Mouse (Mus musculus) spleen, adult 2 months (tissue): ENCODE data around the gene Tmem97. TPM values are rescaled to one million over a fixed set of nuclear protein-coding genes. Genes with fewer than 3 reads are reported as not detected.
A peak's percentile ranks its signal among the peaks of the same experiment; 100 is the strongest.
"Not testable (repeated sequence)": the region's sequence is repeated elsewhere in the genome, so short reads cannot be mapped to it uniquely, and the experiment has no call there.

ENCODE experiments used
- DNase-seq, 2 experiments: peaks; one replicate each; pipeline versions ENCODE4 v3.0.0 to v3.0.0-alpha.2; 2012 to 2021; ENCODE audit warnings: low spot score in 2 of 2, low read depth in 1 of 2
- H3K27ac ChIP-seq: fragments of 200-500 bp; 2 replicates; pipeline ENCODE4 v1.5.1; 2012; ENCODE audit warnings: low read length, inconsistent platforms; ENCODE audit not compliant: insufficient read depth
- H3K27me3 ChIP-seq: fragments of 200-500 bp; 2 replicates; pipeline ENCODE4 v1.6.1; 2012; ENCODE audit warnings: mild to moderate bottlenecking, moderate library complexity, low read length, inconsistent platforms; ENCODE audit not compliant: control insufficient read depth, insufficient read depth
- H3K36me3 ChIP-seq: fragments of 200-500 bp; 2 replicates; pipeline ENCODE4 v1.6.1; 2012; ENCODE audit warnings: mild to moderate bottlenecking, low read length, inconsistent platforms; ENCODE audit not compliant: control insufficient read depth, insufficient read depth
- H3K4me1 ChIP-seq: fragments of 200-500 bp; 2 replicates; pipeline ENCODE4 v1.6.1; 2011; ENCODE audit warnings: inconsistent platforms; ENCODE audit not compliant: control insufficient read depth, insufficient read depth, insufficient read length
- H3K4me3 ChIP-seq: fragments of 200-500 bp; 2 replicates; pipeline ENCODE4 v1.5.1; 2011; ENCODE audit warnings: mild to moderate bottlenecking, inconsistent platforms; ENCODE audit not compliant: insufficient read depth, insufficient read length; ENCODE audit errors: extremely low read depth
- CTCF ChIP-seq: fragments of 200-500 bp; IDR thresholded peaks from 2 replicates; pipeline ENCODE4 v1.5.1; 2011; ENCODE audit warnings: mild to moderate bottlenecking, inconsistent platforms; ENCODE audit not compliant: insufficient read depth, insufficient read length, insufficient replicate concordance; ENCODE audit errors: extremely low read depth
- POLR2A ChIP-seq: fragments of 200-500 bp; IDR thresholded peaks from 2 replicates; pipeline ENCODE4 v1.6.1; 2011; ENCODE audit warnings: low read depth, low read length, inconsistent platforms
- WGBS: fragments of 180-500 bp; shearing (Covaris S2); methylation state at CpG from one replicate; pipeline ENCODE4 v1.1.7; 2018; 5-methylcytosine and 5-hydroxymethylcytosine counted together
- polyA plus RNA-seq: library from polyadenylated mRNA; depleted of rRNA; stranded (reverse); fragments of >200 nt; gene quantifications from 2 replicates; pipeline ENCODE4 v1.2.3, GENCODE M21; 2012

The Tmem97 gene
- polyA plus RNA-seq, 1 experiment = 15.6 TPM

DNA sequence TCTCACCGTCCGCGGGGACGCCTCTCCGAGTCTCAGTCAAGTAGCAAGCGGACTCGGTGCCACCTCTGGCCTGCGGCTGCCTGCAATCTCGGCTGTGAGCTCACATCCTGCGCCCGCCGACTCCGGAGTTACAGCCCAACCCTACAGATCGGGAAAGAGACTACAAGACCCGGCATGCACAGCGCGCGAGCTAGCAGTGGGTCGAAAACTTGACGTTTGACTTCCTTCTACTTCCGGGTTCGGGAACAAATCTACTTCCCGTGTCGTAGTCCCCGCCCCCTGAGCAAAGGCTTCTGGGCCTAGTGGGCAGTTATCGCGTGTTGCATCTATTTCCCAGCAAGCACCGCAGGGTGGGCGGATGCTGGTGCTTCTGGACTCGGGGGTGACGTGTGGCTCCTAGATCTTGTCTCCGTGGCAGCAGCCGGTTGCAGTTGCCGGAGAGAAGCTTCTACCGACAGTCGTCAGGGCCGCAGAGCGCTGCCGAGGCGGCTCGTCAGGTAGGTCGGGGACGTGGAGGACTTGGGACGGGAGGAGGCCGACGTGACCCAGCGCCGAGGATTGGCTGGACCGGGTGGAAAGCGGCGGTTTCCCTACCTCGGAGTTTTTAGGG lies 14.4 kb downstream of the Tmem97 start, which contains the start of the genes Tnfaip1 and Ift20:
Gene Tnfaip1, minus strand, starts transcription at position 253 of the 610 bp plus-strand sequence.
Gene Ift20, plus strand, starts transcription at position 282 of the 610 bp plus-strand sequence.
- TF ChIP-seq CTCF = no peak
- peak; percentile 69 for TF ChIP-seq POLR2A
- H3K27me3 ChIP-seq = no peaks in the 10 kb centered on the region
- peak within 1 kb of the TSS; percentile 87 for H3K4me3 ChIP-seq
- under 1% methylated on average over 52 of the region's 52 CpGs for WGBS
- H3K36me3 ChIP-seq = peaks cover 13% of the 10 kb centered on the region
- peak within 1 kb of the TSS; percentile 84 for H3K27ac ChIP-seq
- DNase-seq = peak; percentile 99
- no peaks in the 10 kb centered on the region; the same call in 1 of the 2 replicates for H3K4me1 ChIP-seq

DNA sequence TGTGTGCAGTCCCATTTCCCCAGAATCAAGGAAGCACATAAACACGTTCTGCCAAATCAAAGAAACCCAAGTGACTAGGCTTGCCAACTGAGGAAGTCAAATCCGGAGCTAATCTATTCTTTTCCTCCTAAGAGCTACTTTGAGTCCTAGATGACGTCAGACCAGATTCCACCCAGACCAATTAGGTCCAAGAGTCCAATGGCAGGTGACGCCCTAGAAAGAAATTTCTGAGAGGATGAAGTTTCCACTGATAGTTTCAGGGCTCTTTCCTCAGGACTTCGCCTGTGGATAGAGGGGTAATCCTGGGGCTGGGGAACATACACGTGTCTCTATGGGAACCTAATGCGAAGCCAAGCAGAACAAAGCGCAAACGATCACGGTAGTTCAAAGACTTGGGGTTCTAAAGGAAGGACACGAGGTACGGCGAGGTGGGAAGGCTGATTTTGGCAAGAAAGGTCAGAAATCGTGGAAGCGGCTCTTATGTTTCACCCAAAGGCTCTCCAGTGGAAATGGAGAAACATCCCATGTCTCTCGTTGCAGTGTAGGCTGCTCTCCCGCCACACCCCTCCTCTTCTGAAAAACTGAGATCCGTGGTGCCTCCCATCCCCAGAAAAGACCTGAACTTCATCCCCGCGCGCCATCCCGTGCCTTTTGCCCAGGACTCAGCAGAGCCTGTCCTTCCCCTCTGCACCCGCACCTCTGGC lies 15.0 kb downstream of the Tmem97 start:
- H3K4me1 ChIP-seq = no peaks in the 10 kb centered on the region; the same call in 1 of the 2 replicates
- DNase-seq = no peak
- TF ChIP-seq POLR2A (no peak), CTCF (no peak)
- H3K27me3 ChIP-seq = no peaks in the 10 kb centered on the region
- peaks cover 8% of the 10 kb centered on the region for H3K36me3 ChIP-seq
- WGBS = 2% methylated on average over 23 of the region's 23 CpGs
- peak overlapping the region; percentile 81 for H3K4me3 ChIP-seq
- peak overlapping the region; percentile 84 for H3K27ac ChIP-seq

DNA sequence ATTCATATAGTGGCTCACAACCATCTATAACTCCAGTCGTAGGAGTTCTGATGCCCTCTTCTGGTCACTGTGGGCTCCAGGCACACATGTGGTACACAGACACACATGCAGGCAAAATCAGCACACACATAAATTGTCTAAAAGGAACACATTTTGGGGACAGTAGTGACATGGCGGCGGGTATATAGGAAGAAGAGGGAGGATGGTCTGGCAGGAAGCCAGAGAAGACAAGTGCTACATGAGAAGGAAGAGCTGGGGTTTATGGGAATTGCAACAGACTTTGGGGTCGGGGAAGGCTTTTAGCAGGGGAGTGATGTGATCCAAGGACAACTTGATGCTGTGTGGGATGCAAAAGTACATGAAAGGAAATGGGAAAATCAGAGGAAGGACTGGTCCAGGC lies 16.1 kb downstream of the Tmem97 start:
- 85% methylated on average over 4 of the region's 4 CpGs for WGBS
- TF ChIP-seq POLR2A (no peak), CTCF (no peak)
- H3K4me1 ChIP-seq = no peaks in the 10 kb centered on the region; the same call in 1 of the 2 replicates
- no peak overlapping the region for H3K27ac ChIP-seq
- peaks cover 4% of the 10 kb centered on the region for H3K36me3 ChIP-seq
- H3K4me3 ChIP-seq = no peak overlapping the region
- no peak for DNase-seq
- H3K27me3 ChIP-seq = no peaks in the 10 kb centered on the region

DNA sequence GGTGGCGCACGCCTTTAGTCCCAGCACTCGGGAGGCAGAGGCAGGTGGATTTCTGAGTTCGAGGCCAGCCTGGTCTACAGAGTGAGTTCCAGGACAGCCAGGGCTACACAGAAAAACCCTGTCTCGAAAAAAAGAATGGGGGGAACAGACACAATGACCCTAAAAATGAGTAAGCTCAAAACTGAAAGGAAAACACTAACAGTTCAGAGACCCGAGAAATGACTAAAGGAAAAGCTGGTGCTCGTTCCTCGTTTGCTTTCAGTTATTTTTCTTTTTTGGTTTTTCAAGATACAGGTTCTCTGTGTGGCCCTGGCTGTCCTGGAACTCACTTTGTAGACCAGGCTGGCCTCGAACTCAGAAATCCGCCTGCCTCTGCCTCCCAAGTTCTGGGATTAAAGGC lies 19.1 kb downstream of the Tmem97 start:
- DNase-seq, H3K4me3 ChIP-seq, H3K4me1 ChIP-seq, H3K27me3 ChIP-seq: not testable (repeated sequence)
- Histone ChIP-seq H3K27ac (0 out of 2 replicates have a peak overlapping the region, but pooled peaks have one; percentile 12), H3K36me3 (peaks cover 16% of the 10 kb centered on the region)
- 82% methylated on average over 10 of the region's 10 CpGs for WGBS

DNA sequence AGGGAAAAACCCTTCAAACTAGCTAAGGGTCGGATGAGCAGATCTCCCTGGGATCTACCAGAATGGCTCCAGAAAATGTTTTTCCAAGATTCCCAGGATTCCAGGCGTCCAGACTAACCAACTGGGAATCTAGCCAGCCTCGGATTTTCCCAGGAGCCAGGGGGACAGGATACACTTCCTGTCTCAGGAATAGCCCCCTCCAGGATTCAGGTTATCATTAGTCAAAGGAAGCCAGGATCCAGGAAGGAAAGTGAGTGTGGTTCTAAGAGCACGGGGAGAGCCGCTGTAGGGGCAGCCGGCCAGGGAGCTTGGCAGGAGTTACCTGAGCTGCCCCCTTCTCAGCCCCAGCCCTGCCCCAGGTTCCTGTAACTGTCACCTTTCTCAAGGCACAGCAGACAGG lies 19.5 kb downstream of the Tmem97 start:
- Histone ChIP-seq H3K36me3 (peaks cover 17% of the 10 kb centered on the region), H3K27me3 (no peaks in the 10 kb centered on the region), H3K4me1 (no peaks in the 10 kb centered on the region; the same call in 1 of the 2 replicates), H3K4me3 (no peak overlapping the region), H3K27ac (0 out of 2 replicates have a peak overlapping the region, but pooled peaks have one; percentile 12)
- DNase-seq = no peak
- TF ChIP-seq POLR2A (no peak), CTCF (no peak)
- 83% methylated on average over 6 of the region's 6 CpGs for WGBS

DNA sequence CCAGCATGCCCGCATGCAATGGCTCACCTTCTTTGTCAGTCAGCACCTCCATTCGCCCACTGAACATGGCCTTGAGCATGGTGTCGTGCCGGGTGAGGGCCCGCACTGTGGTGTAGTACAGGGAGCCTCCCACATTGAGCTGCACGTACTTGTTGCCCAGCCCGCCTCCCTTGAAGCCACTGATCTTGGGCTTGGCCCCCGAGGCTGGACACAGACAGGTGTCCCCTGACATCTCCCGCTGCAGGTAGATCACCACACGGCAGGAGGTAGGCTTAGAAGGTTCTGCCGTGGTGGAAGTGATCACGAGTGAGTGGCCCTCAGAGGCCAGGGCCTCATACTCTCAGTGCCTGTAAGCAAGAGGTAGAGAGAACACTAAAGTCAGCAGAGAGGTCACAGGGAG lies 20.6 kb downstream of the Tmem97 start:
- TF ChIP-seq CTCF (no peak), POLR2A (no peak)

DNA sequence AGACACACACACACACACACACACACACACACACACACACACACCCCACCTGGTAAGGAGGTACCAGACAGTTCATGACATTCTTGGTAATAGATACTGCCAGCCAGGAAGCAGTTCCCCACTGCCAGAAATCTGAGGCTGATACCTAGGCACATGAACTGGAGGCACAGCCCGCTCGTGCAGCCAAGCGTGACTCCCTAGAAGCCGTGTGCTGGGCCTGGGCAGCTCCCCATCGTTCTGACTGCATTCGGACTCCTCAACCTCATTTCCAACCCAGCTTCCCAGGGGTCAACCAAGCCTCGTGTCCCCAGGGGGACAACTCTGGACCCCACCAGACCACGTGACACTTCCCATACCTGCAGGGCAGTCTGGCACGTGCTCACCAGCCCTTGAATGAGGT lies 21.9 kb downstream of the Tmem97 start:
- H3K27me3 ChIP-seq = no peaks in the 10 kb centered on the region
- DNase-seq = no peak
- H3K36me3 ChIP-seq = peaks cover 28% of the 10 kb centered on the region
- H3K4me1 ChIP-seq = no peaks in the 10 kb centered on the region
- no peak overlapping the region for H3K4me3 ChIP-seq
- TF ChIP-seq CTCF = no peak
- no peak for TF ChIP-seq POLR2A
- 92% methylated on average over 9 of the region's 9 CpGs for WGBS
- H3K27ac ChIP-seq = no peak overlapping the region

More for the DNA sequence above, 20.6 kb downstream of the Tmem97 start:
- H3K27me3 ChIP-seq = no peaks in the 10 kb centered on the region
- H3K36me3 ChIP-seq = peaks cover 22% of the 10 kb centered on the region
- H3K27ac ChIP-seq = no peak overlapping the region
- no peaks in the 10 kb centered on the region for H3K4me1 ChIP-seq
- no peak overlapping the region for H3K4me3 ChIP-seq
- WGBS = 93% methylated on average over 12 of the region's 12 CpGs
- DNase-seq = no peak
